Mouse (Mus musculus) embryonic facial prominence, embryonic 12.5 days (tissue): ENCODE measurements around the gene Rcan2. TPM values are rescaled to one million over a fixed set of nuclear protein-coding genes. Genes with fewer than 3 reads are reported as not detected.

ENCODE experiments used
- ATAC-seq: fragments of 200-750 bp; cut with Nextera tagmentation; 2 replicates; pipeline ENCODE4 v1.8.0; 2017; ENCODE audit not compliant: insufficient number of reproducible peaks, insufficient read depth, low FRiP score, low TSS enrichment
- H3K27ac ChIP-seq: fragments of 300-500 bp; sonication (generic); 2 replicates; pipeline ENCODE4 v1.5.1; 2016; ENCODE audit warnings: mild to moderate bottlenecking
- H3K27me3 ChIP-seq: fragments of 300-500 bp; sonication (generic); 2 replicates; pipeline ENCODE4 v1.6.1; 2016; ENCODE audit warnings: mild to moderate bottlenecking, moderate library complexity
- H3K36me3 ChIP-seq: fragments of 300-500 bp; sonication (generic); 2 replicates; pipeline ENCODE4 v1.6.1; 2016; ENCODE audit warnings: mild to moderate bottlenecking
- H3K4me1 ChIP-seq: fragments of 300-500 bp; sonication (generic); 2 replicates; pipeline ENCODE4 v1.6.1; 2016
- H3K4me2 ChIP-seq: fragments of 300-500 bp; sonication (generic); replicated peaks from 2 replicates; pipeline ENCODE4 v1.6.1; 2016; ENCODE audit warnings: mild to moderate bottlenecking, moderate library complexity
- H3K4me3 ChIP-seq: fragments of 300-500 bp; sonication (generic); 2 replicates; pipeline ENCODE4 v1.5.1; 2016; ENCODE audit warnings: mild to moderate bottlenecking
- H3K9ac ChIP-seq: fragments of 300-500 bp; sonication (generic); 2 replicates; pipeline ENCODE4 v1.6.1; 2016; ENCODE audit warnings: mild to moderate bottlenecking, moderate library complexity
- H3K9me3 ChIP-seq: fragments of 300-500 bp; sonication (generic); 2 replicates; pipeline ENCODE4 v1.6.1; 2016; ENCODE audit warnings: mild to moderate bottlenecking, moderate library complexity
- WGBS: fragments of 180-500 bp; shearing (Covaris S2); methylation state at CpG from one replicate; pipeline ENCODE4 v1.1.7; 2016; 5-methylcytosine and 5-hydroxymethylcytosine counted together
- polyA plus RNA-seq: library from polyadenylated mRNA; unstranded; fragments of >200 nt; fragmentation: Nextera tagmentation; extraction: Ambion mirVana; gene quantifications from 2 replicates; pipeline ENCODE4 v1.2.1, GENCODE M21; 2016

Rcan2 gene
- polyA plus RNA-seq, 1 experiment from 2014 or later: 4.1 TPM

- Histone ChIP-seq H3K36me3 (no peaks in the 10 kb centered on the region), H3K4me2 (no peak overlapping the region), H3K4me3 (no peak overlapping the region), H3K27ac (no peak overlapping the region), H3K4me1 (0 out of 2 replicates have a peak, but pooled peaks cover 2% of the 10 kb centered on the region), H3K9me3 (no peaks in the 10 kb centered on the region), H3K9ac (no peak overlapping the region), H3K27me3 (no peaks in the 10 kb centered on the region)
- ATAC-seq: no peak
These were observed 225.6 kb downstream of the Rcan2 start for GRCm38 (mm10) chr17:44026786-44027185.

- Histone ChIP-seq H3K4me3 (no peak overlapping the region), H3K36me3 (no peaks in the 10 kb centered on the region), H3K4me2 (no peak overlapping the region), H3K27ac (no peak overlapping the region), H3K4me1 (0 out of 2 replicates have a peak, but pooled peaks cover 2% of the 10 kb centered on the region), H3K9ac (no peak overlapping the region), H3K9me3 (no peaks in the 10 kb centered on the region), H3K27me3 (no peaks in the 10 kb centered on the region)
- ATAC-seq: no peak
- 84% methylated on average over 9 of the region's 9 CpGs for WGBS
These were observed 226.2 kb downstream of the Rcan2 start for GRCm38 (mm10) chr17:44027311-44027710.

GRCm38 (mm10) chr17:44029616-44030015 is 228.5 kb downstream of the Rcan2 start:
- ATAC-seq: no peak
- no peak overlapping the region for H3K27ac ChIP-seq
- 0 out of 2 replicates have a peak, but pooled peaks cover 2% of the 10 kb centered on the region for H3K4me1 ChIP-seq
- H3K4me2 ChIP-seq: no peak overlapping the region
- 78% methylated on average over 5 of the region's 5 CpGs for WGBS
- no peaks in the 10 kb centered on the region for H3K9me3 ChIP-seq
- H3K4me3 ChIP-seq: no peak overlapping the region
- H3K36me3 ChIP-seq: no peaks in the 10 kb centered on the region
- H3K27me3 ChIP-seq: no peaks in the 10 kb centered on the region
- no peak overlapping the region for H3K9ac ChIP-seq

- no peak for ATAC-seq
- 30% methylated on average over 3 of the region's 3 CpGs for WGBS
These were observed 229.8 kb downstream of the Rcan2 start for GRCm38 (mm10) chr17:44030776-44031587.

GRCm38 (mm10) chr17:44035005-44035404 is 233.9 kb downstream of the Rcan2 start:
- Histone ChIP-seq H3K4me2 (no peak overlapping the region), H3K27ac (no peak overlapping the region), H3K9me3 (no peaks in the 10 kb centered on the region), H3K4me3 (no peak overlapping the region), H3K27me3 (no peaks in the 10 kb centered on the region), H3K36me3 (no peaks in the 10 kb centered on the region), H3K4me1 (no peaks in the 10 kb centered on the region), H3K9ac (no peak overlapping the region)
- no peak for ATAC-seq
- WGBS: 80% methylated on average over 1 of the region's 1 CpGs

More at GRCm38 (mm10) chr17:44030776-44031587, 229.8 kb downstream of the Rcan2 start:
- Histone ChIP-seq H3K27ac (no peak overlapping the region), H3K9me3 (no peaks in the 10 kb centered on the region), H3K4me3 (no peak overlapping the region), H3K27me3 (no peaks in the 10 kb centered on the region), H3K9ac (no peak overlapping the region), H3K36me3 (no peaks in the 10 kb centered on the region), H3K4me1 (0 out of 2 replicates have a peak, but pooled peaks cover 2% of the 10 kb centered on the region), H3K4me2 (no peak overlapping the region)

GRCm38 (mm10) chr17:44038656-44039055 is 237.5 kb downstream of the Rcan2 start:
- H3K4me2 ChIP-seq: no peak overlapping the region
- H3K9me3 ChIP-seq: no peaks in the 10 kb centered on the region
- WGBS: 62% methylated on average over 9 of the region's 9 CpGs
- no peaks in the 10 kb centered on the region for H3K4me1 ChIP-seq
- ATAC-seq: no peak
- H3K27ac ChIP-seq: no peak overlapping the region
- H3K27me3 ChIP-seq: no peaks in the 10 kb centered on the region
- no peak overlapping the region for H3K4me3 ChIP-seq
- no peak overlapping the region for H3K9ac ChIP-seq
- H3K36me3 ChIP-seq: no peaks in the 10 kb centered on the region

GRCm38 (mm10) chr17:44040449-44040848 is 239.3 kb downstream of the Rcan2 start:
- Histone ChIP-seq H3K27me3 (no peaks in the 10 kb centered on the region), H3K4me3 (no peak overlapping the region), H3K9me3 (no peaks in the 10 kb centered on the region), H3K36me3 (no peaks in the 10 kb centered on the region), H3K4me2 (no peak overlapping the region), H3K27ac (no peak overlapping the region), H3K9ac (no peak overlapping the region), H3K4me1 (no peaks in the 10 kb centered on the region)
- WGBS: 88% methylated on average over 2 of the region's 2 CpGs
- ATAC-seq: no peak

GRCm38 (mm10) chr17:44042301-44042700 is 241.2 kb downstream of the Rcan2 start:
- 58% methylated on average over 2 of the region's 2 CpGs for whole genome bisulfite sequencing

GRCm38 (mm10) chr17:44042861-44043260 is 241.7 kb downstream of the Rcan2 start:
- H3K9me3 ChIP-seq: no peaks in the 10 kb centered on the region
- H3K27ac ChIP-seq: no peak overlapping the region
- WGBS: 86% methylated on average over 8 of the region's 8 CpGs
- no peak overlapping the region for H3K9ac ChIP-seq
- H3K36me3 ChIP-seq: no peaks in the 10 kb centered on the region
- H3K4me1 ChIP-seq: no peaks in the 10 kb centered on the region
- no peak overlapping the region for H3K4me2 ChIP-seq
- H3K27me3 ChIP-seq: no peaks in the 10 kb centered on the region
- no peak overlapping the region for H3K4me3 ChIP-seq
- ATAC-seq: no peak

More at GRCm38 (mm10) chr17:44042301-44042700, 241.2 kb downstream of the Rcan2 start:
- no peak for ATAC-seq
- H3K36me3 ChIP-seq: no peaks in the 10 kb centered on the region
- no peaks in the 10 kb centered on the region for H3K4me1 ChIP-seq
- no peak overlapping the region for H3K9ac ChIP-seq
- no peaks in the 10 kb centered on the region for H3K9me3 ChIP-seq
- H3K4me3 ChIP-seq: no peak overlapping the region
- no peak overlapping the region for H3K4me2 ChIP-seq
- no peaks in the 10 kb centered on the region for H3K27me3 ChIP-seq
- H3K27ac ChIP-seq: no peak overlapping the region

- H3K36me3 ChIP-seq: no peaks in the 10 kb centered on the region
- no peaks in the 10 kb centered on the region for H3K9me3 ChIP-seq
- no peak for ATAC-seq
- H3K4me2 ChIP-seq: no peak overlapping the region
- WGBS: 64% methylated on average over 4 of the region's 4 CpGs
- H3K9ac ChIP-seq: no peak overlapping the region
- no peak overlapping the region for H3K27ac ChIP-seq
- no peak overlapping the region for H3K4me3 ChIP-seq
- no peaks in the 10 kb centered on the region for H3K27me3 ChIP-seq
- H3K4me1 ChIP-seq: no peaks in the 10 kb centered on the region
These were observed 252.3 kb downstream of the Rcan2 start for GRCm38 (mm10) chr17:44053427-44053826.

- no peak overlapping the region for H3K4me3 ChIP-seq
- H3K9ac ChIP-seq: no peak overlapping the region
- H3K27me3 ChIP-seq: no peaks in the 10 kb centered on the region
- no peaks in the 10 kb centered on the region for H3K9me3 ChIP-seq
- no peaks in the 10 kb centered on the region for H3K36me3 ChIP-seq
- ATAC-seq: no peak
- H3K27ac ChIP-seq: no peak overlapping the region
- H3K4me2 ChIP-seq: no peak overlapping the region
- no peaks in the 10 kb centered on the region for H3K4me1 ChIP-seq
- 74% methylated on average over 1 of the region's 1 CpGs for WGBS
These were observed 256.0 kb downstream of the Rcan2 start for GRCm38 (mm10) chr17:44057123-44057522.

- Histone ChIP-seq H3K4me2 (no peak overlapping the region), H3K4me3 (no peak overlapping the region), H3K36me3 (no peaks in the 10 kb centered on the region), H3K4me1 (no peaks in the 10 kb centered on the region), H3K9me3 (no peaks in the 10 kb centered on the region), H3K27ac (no peak overlapping the region), H3K27me3 (no peaks in the 10 kb centered on the region), H3K9ac (no peak overlapping the region)
- no peak for ATAC-seq
These were observed 257.0 kb downstream of the Rcan2 start for GRCm38 (mm10) chr17:44058145-44058544.
